Mouse (Mus musculus): ENCODE results near the gene Gsk3b.
"Not testable (repeated sequence)": the region's sequence is repeated elsewhere in the genome, so short reads cannot be mapped to it uniquely, and the experiment has no call there.

The Gsk3b gene

GRCm38 (mm10) chr16:38088629-38089446, at the start of gene Gsk3b:
Gene Gsk3b, plus strand, starts transcription at chr16:38089001.
- DNase-seq (ENCODE audit: low spot score): peak; percentile 99

GRCm38 (mm10) chr16:38042160-38042559, 46.6 kb upstream of the Gsk3b start:
- DNase-seq (ENCODE audit: low spot score): no peak

GRCm38 (mm10) chr16:38044551-38044950, 44.2 kb upstream of the Gsk3b start:
- DNase-seq (ENCODE audit: low spot score): no peak

GRCm38 (mm10) chr16:38047781-38048558, 40.8 kb upstream of the Gsk3b start:
- DNase-seq (ENCODE audit: low spot score): no peak

- DNase-seq (ENCODE audit: low spot score): no peak
Observed at GRCm38 (mm10) chr16:38057898-38058297, 30.9 kb upstream of the Gsk3b start.

- no peak for DNase-seq (ENCODE audit: low spot score)
Observed at GRCm38 (mm10) chr16:38058836-38059235, 30.0 kb upstream of the Gsk3b start.

- no peak for DNase-seq (ENCODE audit: low spot score)
Observed at GRCm38 (mm10) chr16:38059631-38060030, 29.2 kb upstream of the Gsk3b start.

GRCm38 (mm10) chr16:38073859-38074631, 14.8 kb upstream of the Gsk3b start:
- not testable (repeated sequence) for DNase-seq (ENCODE audit: low spot score)

- no peak for DNase-seq (ENCODE audit: low spot score)
Observed at GRCm38 (mm10) chr16:38080201-38080600, 8.6 kb upstream of the Gsk3b start.

GRCm38 (mm10) chr16:38087231-38087630, 1.6 kb upstream of the Gsk3b start:
- peak; percentile 57 for DNase-seq (ENCODE audit: low spot score)

GRCm38 (mm10) chr16:38087645-38088125, 1.1 kb upstream of the Gsk3b start:
- peak; percentile 85 for DNase-seq (ENCODE audit: low spot score)

- no peak for DNase-seq (ENCODE audit: low spot score)
Observed at GRCm38 (mm10) chr16:38088126-38088628, 624 bp upstream of the Gsk3b start.

GRCm38 (mm10) chr16:38089447-38090170, 808 bp downstream of the Gsk3b start:
- peak; percentile 81 for DNase-seq (ENCODE audit: low spot score)

- DNase-seq (ENCODE audit: low spot score): peak; percentile 65
Observed at GRCm38 (mm10) chr16:38090341-38091005, 1.7 kb downstream of the Gsk3b start.

- no peak for DNase-seq (ENCODE audit: low spot score)
Observed at GRCm38 (mm10) chr16:38091041-38091440, 2.2 kb downstream of the Gsk3b start.

GRCm38 (mm10) chr16:38091706-38092105, 2.9 kb downstream of the Gsk3b start:
- DNase-seq (ENCODE audit: low spot score): peak; percentile 9

- peak; percentile 43 for DNase-seq (ENCODE audit: low spot score)
Observed at GRCm38 (mm10) chr16:38092598-38092997, 3.8 kb downstream of the Gsk3b start.

GRCm38 (mm10) chr16:38095181-38095851, 6.5 kb downstream of the Gsk3b start:
- DNase-seq (ENCODE audit: low spot score): no peak

- DNase-seq (ENCODE audit: low spot score): no peak
Observed at GRCm38 (mm10) chr16:38097521-38097920, 8.7 kb downstream of the Gsk3b start.

GRCm38 (mm10) chr16:38099325-38099724, 10.5 kb downstream of the Gsk3b start:
- DNase-seq (ENCODE audit: low spot score): no peak

All from embryo, embryonic 10.5 days (tissue).